Mouse (Mus musculus): ENCODE data around the gene 4930578C19Rik.
A peak's percentile ranks its signal among the peaks of the same experiment; 100 is the strongest.
"Not testable (repeated sequence)": the region's sequence is repeated elsewhere in the genome, so short reads cannot be mapped to it uniquely, and the experiment has no call there.

4930578C19Rik gene

DNA sequence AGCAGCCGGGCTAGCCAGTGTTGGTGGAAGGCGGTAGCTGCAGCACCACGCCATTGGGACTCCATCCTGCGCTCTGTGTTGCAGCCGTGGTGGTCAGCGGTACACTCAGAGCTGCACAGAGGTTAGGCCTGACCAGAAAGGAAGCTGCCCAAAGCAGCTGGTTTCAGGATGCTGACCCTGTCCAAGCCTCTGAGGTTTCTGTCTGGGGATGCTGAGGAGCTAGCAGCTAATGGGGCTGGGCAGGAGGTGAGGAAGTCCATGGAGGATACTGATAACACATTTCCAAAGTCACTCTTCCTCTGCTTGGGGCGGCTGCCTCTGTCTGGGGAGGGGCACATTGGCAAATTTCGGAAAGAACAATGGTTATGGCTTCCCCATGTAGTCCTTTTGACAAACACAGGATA, at the start of gene 4930578C19Rik:
TSS of gene 4930578C19Rik (minus strand) at position 200 of the 404 bp plus-strand sequence.
- DNase-seq (ENCODE audit: low read depth, low spot score) = no peak

DNA sequence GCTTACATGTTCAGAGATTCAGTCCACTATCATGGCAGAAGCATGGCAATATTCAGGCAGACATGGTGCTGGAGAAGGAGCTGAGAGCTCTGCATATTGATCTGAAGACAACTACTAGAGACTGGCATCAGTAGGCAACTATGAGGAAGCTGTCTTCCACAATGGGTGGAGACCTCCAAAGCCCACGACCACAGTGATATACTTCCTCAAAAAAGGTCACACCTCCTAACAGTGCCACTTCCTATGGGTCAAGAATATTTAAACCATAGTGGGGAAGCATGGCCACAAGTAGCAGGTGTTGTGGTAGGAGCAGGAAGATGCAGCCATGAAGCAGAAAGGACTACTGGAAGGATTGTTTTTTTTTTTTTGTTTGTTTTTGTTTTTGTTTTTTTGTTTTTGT, 6.5 kb upstream of the 4930578C19Rik start:
- DNase-seq (ENCODE audit: low read depth, low spot score) = no peak

DNA sequence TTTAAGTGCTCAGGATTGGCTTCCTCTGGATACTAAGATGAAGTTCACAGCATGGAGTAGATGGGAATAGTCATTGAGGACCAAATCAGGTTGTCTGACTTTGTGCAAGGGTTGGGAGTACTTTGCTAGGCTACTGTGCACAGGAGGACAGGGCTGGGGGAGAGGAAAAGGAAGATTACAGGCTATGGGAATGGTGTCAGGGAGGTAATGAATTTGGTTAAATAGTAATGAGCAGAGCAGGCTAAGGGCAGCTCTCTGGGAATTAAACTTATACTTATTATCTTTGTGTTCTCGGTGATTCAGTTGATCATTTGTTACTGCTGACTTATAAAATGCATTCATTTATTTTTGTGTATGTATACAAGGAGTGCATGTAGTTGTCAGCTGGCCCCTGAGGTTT, 1.7 kb upstream of the 4930578C19Rik start:
- DNase-seq (ENCODE audit: low read depth, low spot score) = no peak

DNA sequence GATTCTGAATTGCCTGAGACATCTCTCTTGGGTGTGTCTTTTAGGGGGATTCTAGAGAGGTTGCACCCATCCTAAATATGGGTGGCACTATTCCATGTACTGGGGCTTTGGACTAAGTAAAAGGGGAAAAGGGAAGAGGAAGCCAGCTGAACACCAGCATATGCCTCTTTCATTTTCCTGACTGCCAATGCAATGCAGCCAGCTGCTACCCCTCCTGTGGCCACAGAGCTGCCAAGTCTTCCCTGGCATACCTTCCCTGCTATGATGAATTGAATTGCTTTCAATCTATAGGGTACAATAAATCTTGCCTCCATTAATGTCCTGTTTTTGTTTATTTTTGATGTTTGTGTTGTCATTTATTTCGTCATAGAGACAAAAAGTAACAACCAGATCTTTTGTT, 9.6 kb downstream of the 4930578C19Rik start:
- DNase-seq (ENCODE audit: low read depth, low spot score) = no peak

DNA sequence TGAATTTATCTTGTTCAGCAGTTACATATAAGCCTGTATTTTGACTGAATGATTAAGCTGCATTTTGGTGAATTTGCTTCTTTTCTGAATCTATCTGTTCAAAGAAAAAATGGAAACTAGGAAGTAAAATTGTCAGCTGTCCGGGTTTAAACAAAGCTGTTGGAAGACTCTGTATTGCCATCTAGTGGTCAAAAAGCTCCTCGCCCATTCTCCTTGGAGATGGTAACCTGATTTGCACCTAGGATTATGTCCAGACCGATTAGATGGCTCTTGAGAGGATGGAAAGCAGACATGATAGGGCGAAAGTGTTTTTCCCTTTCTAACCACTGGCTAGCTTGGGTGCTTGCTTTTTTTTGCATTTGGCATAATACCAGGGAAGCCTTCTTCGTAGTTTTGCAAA, 19.1 kb downstream of the 4930578C19Rik start:
- DNase-seq (ENCODE audit: low read depth, low spot score) = peak; percentile 68

DNA sequence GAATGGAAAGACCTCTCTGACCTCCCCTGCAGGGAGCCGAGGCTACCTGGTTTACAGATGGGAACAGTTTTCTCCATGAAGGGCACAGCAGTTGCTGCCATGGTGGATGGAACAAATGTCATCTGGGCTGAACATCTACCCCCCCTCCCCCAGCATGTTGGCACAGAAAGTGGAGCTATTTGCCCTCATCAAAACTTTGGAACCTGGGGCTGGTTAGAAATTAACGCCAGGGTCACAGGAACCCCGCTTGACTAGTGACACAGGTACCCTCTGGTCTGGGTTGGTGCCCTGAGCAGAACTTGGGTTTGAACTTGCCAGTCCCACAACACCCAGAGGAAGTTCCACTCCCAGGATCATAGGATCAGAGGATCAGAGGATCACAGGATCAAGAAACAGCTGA, 35.7 kb downstream of the 4930578C19Rik start:
- no peak for DNase-seq (ENCODE audit: low read depth, low spot score)

DNA sequence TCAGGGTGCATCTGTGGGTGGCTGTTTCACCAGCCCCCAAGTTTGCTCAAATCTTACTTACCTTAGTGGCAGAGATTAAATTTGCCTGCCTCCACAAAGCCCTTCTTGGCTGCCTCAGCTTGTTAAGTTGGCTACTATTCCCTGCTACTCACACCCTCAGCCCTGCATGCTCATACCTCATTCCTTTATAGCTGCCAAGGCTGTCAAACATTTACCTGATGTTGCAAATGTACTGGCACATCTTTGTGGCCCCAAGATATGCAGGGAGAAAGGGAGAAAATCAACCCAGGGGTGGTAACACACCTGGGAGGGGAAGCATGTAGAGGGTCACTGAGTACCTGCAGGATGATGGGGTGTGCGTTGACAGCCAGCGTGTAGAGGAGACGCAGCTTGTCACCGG, 38.0 kb downstream of the 4930578C19Rik start:
- no peak for DNase-seq (ENCODE audit: low read depth, low spot score)

DNA sequence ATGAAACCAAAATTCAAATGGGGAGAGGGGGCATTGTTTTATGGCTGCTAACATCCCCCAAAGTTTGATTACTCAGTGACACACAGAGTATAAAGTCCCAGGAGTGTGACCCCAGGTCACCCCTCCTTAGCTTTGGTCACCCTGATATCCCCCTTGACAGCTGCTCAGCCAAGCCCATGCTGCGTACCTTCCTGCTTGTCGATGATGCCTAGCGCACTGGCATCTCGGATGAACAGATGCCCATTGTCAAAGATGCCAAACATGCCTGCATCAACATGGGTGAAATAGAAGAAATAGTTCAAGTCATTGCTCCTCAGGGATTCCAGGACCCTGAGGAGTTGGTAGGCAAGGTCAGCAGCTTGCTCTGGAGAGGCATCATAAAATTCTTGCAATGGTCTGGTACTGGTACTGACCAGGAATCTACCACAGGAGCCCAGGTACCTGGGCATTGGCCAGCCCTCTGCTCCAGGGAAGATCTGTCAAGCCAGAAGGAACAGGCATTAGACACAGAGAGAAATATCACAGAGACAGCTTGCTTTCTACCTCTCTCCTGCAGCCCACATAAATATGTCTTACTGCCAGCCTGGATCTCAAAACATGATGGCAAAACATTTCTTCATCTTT, 40.9 kb downstream of the 4930578C19Rik start:
- DNase-seq (ENCODE audit: low read depth, low spot score) = no peak

DNA sequence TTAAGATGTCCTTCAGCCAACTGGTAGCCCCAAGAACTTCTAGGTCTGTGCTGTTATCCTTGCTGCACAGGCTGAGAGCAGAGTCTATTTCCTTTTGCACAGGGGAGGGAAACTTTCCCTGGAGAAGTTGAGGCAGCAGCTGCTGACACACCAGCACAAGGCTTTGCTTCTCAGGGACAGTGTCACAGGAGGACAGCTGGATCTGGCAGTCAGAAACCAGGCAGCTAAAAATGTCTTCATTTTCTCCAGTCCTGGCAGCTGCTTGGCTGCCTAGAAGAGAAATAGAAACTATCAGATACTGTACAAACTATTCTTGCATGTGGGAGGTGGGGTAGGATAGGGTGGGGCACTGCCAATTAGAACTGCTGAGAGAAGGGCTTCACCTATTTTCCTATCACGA, 42.2 kb downstream of the 4930578C19Rik start:
- no peak for DNase-seq (ENCODE audit: low read depth, low spot score)

DNA sequence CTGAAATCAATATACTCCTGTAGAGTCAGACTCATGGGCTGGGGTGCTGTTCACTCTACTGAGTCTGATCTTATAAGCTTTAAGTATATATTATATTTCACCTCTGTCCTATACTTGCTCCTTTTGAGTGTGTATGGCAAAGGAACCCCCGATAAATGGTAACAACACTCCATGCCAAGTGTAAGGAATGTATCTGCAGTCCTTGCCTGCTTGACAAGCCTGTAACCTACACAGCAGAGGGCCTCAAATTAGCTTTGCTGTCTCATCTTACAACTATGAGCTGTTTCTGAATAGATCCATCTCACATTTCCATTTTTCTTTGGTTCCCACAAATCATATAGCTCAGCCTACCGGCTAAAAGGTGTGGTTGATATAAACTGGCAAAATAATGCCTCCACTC, 46.6 kb downstream of the 4930578C19Rik start:
- DNase-seq (ENCODE audit: low read depth, low spot score) = no peak

DNA sequence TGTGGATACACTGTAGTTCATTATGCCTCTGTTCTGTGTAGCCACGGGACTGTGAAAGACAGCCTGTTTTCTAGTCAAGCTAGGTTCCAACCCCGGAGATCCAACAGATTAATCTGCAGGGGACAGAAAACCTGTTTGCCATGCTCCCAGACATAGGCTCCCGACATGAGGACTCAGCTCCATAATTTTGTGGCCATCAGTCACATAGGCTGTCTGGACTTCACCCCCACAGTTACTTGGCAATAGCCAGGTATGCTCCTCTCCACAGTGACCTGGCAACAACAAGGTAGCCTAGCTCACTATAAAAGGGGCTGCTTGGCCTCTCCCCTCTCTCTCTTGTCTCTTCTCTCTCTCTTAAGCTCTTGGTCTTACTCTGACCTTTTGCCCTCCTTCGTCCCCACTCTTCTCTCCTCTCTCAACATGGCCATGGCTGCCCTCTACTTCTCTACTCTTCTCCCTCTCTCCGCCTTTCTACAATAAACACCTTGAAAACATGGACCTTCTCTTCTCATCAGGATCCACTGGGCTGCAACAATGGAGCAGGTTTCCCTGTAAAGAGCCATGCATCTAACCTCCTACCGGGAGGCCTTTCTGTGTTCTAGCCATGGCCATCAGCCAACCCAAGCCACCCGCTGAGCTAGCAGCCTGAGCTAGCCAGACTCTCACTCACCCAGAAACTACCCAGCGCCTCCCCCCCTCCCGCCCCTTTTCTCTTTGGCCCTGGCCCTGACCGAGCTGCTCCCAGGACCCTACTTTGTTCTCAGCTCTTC, 49.9 kb downstream of the 4930578C19Rik start:
- DNase-seq (ENCODE audit: low read depth, low spot score) = no peak

DNA sequence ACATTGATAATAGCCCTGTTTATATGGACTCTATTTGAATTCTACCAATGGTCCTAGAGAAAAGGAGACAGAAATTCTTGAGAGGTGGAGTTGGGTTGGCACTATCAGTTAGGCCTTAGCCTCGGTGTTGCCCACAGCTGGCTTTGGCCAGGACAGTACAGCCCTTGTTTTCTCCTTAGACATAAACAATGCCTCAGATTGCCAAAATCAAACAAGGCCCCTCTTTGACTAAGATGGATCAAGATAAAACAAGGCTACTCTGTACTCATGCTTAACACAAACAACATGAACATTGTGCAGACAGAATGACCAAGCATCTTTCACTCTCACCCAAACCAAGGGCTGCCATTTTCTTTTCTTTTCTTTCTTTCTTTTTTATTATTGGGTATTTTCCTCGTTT, 51.6 kb downstream of the 4930578C19Rik start:
- no peak for DNase-seq (ENCODE audit: low read depth, low spot score)

DNA sequence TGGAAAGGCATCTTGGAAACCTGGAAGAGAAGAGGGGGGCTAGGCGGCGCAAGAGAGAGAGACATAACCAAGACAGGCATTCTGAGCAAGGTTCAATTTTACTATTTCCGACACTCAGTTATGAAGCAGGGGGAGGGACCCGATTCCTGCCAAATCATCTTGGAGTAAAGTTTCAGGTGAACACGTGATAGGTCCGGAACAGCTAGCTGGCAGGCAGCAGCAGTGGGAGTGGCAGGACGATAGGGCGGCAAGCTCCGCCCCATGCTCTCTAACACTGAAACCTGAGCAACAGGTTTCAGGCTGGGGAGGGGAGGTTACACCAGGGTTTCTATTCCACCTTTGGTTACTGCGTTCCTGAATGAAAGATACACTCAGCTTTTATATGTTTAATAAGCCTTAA, 58.9 kb downstream of the 4930578C19Rik start:
- no peak for DNase-seq (ENCODE audit: low read depth, low spot score)

DNA sequence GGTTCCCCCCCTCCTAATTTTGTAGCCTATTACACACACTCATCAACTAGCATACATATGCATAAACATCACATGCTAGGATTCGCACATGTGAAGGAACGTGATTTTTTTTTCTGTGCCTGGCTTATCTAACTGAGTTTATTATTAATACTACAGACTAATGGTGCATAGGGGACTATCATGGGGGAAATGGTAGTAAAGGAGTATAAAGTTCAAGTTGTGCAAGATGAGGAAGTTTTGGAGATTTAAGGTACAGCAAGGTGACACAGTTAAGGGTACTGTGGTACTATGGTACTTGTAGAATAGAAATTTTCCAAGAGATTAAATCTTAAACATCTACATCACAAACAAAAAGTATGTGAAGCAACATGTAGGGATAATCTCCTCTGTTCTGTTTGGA, 64.5 kb downstream of the 4930578C19Rik start:
- DNase-seq (ENCODE audit: low read depth, low spot score) = no peak

DNA sequence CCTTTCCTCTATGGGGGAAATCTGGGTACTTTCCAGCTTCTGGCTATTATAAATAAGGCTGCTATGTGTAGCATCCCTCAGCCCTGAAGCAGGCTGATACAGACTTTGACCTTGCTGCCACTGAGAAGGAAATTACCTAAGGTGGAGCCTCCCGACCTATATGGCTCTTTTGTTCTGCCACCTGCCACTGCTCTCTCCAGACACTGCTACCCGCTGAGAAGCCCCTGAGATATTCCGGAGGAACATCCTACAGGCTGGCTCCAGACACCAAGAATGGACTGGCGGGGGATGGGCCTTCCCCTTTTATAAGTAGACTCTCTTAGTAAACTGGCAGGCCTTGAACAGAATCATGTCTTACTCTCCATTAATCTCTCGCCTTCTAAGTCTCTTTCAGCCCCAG, 77.0 kb downstream of the 4930578C19Rik start:
- not testable (repeated sequence) for DNase-seq (ENCODE audit: low read depth, low spot score)
